Mouse (Mus musculus): ENCODE measurements at regions not wholly inside any gene's neighbourhood (a gene's known extent, or its start where the extent isn't known, plus 50 kb on each side); places are given as distances from the start of the nearest gene placed in this dataset.

DNA sequence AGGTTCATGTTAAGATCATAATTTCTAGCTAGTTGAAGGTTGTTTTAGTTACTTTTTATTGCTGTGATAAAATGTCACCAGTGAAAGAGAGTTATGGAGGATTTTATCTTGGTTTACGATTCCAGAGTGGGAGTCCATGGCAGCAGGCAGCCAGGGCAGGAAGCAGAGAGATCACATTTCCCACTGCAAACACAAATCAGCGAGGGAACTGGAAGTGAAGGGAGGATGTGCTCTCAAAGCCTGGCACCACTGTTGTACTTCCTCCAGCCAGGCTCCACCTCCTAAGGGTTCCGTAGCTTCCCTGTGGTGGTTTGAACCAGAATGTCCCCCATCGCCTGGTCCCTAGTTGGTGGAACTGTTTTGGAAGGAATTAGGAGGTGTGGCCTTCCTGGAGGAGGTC is 141.9 kb upstream of the Tsc22d1 start:
- Histone ChIP-seq H3K4me3 (no peak overlapping the region), H3K36me3 (no peaks in the 10 kb centered on the region), H3K27ac (ENCODE audit: poor library complexity, severe bottlenecking) (no peak overlapping the region), H3K4me1 (replicated peaks) (peaks cover 7% of the 10 kb centered on the region), H3K27me3 (replicated peaks) (no peaks in the 10 kb centered on the region), H3K9ac (no peak overlapping the region), H3K9me3 (replicated peaks) (0 out of 2 replicates have a peak, but pooled peaks cover 5% of the 10 kb centered on the region), H3K4me2 (no peak overlapping the region)
- no peak for ATAC-seq (ENCODE audit: insufficient number of reproducible peaks, low FRiP score)
- WGBS = 74% methylated on average over 4 of the region's 4 CpGs

DNA sequence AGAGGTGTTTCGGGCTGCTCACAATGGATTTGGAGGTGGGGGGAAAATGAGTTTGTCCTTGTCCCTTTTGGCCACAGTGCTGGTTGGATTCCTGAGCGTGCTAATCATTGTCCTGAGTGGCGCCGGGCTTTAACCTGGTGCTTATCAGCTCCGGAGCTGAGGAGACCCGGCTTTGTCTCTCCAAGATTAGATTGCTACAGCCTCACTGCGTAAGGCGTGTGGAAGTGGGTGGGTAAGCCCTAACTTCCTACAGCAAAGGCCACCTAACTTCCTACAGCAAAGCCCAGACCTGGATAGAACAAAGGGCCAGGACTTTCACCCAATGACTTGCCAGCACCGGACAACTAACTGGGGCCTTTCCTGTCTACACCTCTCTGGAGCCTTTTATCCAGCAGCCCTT is 138.1 kb upstream of the Tsc22d1 start:
- ATAC-seq (ENCODE audit: insufficient number of reproducible peaks, low FRiP score) = no peak
- H3K4me3 ChIP-seq = no peak overlapping the region
- H3K9me3 ChIP-seq (replicated peaks) = 0 out of 2 replicates have a peak, but pooled peaks cover 7% of the 10 kb centered on the region
- H3K36me3 ChIP-seq = no peaks in the 10 kb centered on the region
- no peak overlapping the region for H3K9ac ChIP-seq
- H3K4me1 ChIP-seq (replicated peaks) = peaks cover 11% of the 10 kb centered on the region
- H3K27me3 ChIP-seq (replicated peaks) = no peaks in the 10 kb centered on the region
- 9% methylated on average over 9 of the region's 9 CpGs for WGBS
- H3K27ac ChIP-seq (ENCODE audit: poor library complexity, severe bottlenecking) = no peak overlapping the region; the same call in none of the 2 replicates
- H3K4me2 ChIP-seq = peak overlapping the region; percentile 10; the same call in 1 of the 2 replicates

DNA sequence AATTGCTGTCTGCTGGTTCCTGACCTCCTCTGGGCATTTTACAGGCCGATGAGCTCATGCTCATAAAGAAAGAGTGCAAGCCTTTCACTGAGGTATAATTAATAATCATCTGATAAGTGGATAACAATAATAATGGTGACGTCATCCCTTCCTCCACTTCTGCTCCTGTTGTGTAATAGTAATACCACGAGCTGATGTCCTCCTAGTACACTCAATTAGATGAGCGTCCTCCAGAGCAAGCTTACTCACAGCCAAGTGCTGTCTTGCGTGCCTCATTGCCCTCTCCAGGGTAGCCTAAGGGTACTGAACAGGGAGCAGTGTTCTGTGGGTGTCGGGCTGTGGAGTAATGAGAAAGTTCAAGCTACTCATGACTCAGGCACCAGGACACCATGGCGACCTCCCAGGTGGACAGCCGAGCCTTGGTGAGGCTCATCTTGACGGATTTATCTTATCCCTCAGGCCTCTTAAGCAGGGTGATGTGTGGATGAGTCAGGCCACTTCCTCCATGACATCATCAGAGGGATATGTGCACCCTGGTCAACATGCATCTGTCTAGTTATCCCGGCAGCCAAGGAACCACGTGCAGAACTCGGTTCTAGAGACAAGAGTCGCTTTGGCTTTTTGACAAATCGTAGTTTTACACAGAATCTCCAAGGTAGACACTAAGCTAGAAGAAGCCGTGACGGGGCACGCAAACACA is 135.9 kb upstream of the Tsc22d1 start:
- Histone ChIP-seq H3K4me1 (replicated peaks) (peaks cover 17% of the 10 kb centered on the region), H3K9ac (no peak overlapping the region), H3K4me2 (no peak overlapping the region), H3K27ac (ENCODE audit: poor library complexity, severe bottlenecking) (no peak overlapping the region), H3K36me3 (no peaks in the 10 kb centered on the region), H3K4me3 (no peak overlapping the region), H3K27me3 (replicated peaks) (no peaks in the 10 kb centered on the region), H3K9me3 (replicated peaks) (0 out of 2 replicates have a peak, but pooled peaks cover 3% of the 10 kb centered on the region)
- WGBS = 77% methylated on average over 17 of the region's 17 CpGs
- no peak for ATAC-seq (ENCODE audit: insufficient number of reproducible peaks, low FRiP score)

- ATAC-seq (ENCODE audit: insufficient number of reproducible peaks, low FRiP score) = no peak
- no peak overlapping the region for H3K27ac ChIP-seq (ENCODE audit: poor library complexity, severe bottlenecking)
Observed at GRCm38 (mm10) chr14:76279561-76279960, 135.2 kb upstream of the Tsc22d1 start.

DNA sequence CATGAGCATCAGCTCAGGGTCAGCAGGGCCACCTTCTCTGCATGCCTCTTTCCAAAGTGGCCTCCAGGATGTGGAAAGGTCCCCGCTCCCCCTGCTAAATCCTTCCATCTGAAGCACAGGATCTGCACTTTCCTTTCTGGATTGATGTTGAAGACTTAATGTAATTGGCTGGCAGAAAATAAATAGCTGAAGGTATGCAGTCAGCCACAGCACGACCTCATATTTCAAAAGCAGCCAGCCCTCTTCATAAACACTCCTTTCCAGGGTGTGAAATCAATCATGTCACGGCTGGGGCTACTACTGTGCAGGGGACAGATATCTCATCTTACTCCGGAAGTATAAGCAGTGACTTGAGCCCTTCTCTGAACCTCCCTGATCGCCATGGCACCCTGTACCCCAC is 132.9 kb upstream of the Tsc22d1 start:
- Histone ChIP-seq H3K36me3 (no peaks in the 10 kb centered on the region), H3K9me3 (replicated peaks) (0 out of 2 replicates have a peak, but pooled peaks cover 3% of the 10 kb centered on the region), H3K4me3 (no peak overlapping the region), H3K9ac (no peak overlapping the region), H3K27me3 (replicated peaks) (no peaks in the 10 kb centered on the region), H3K4me2 (no peak overlapping the region), H3K4me1 (replicated peaks) (peaks cover 10% of the 10 kb centered on the region), H3K27ac (ENCODE audit: poor library complexity, severe bottlenecking) (no peak overlapping the region)
- WGBS = 42% methylated on average over 5 of the region's 5 CpGs
- no peak for ATAC-seq (ENCODE audit: insufficient number of reproducible peaks, low FRiP score)

More at GRCm38 (mm10) chr14:76279561-76279960, 135.2 kb upstream of the Tsc22d1 start:
- Histone ChIP-seq H3K4me2 (no peak overlapping the region), H3K9me3 (replicated peaks) (0 out of 2 replicates have a peak, but pooled peaks cover 3% of the 10 kb centered on the region), H3K4me1 (replicated peaks) (peaks cover 17% of the 10 kb centered on the region), H3K9ac (no peak overlapping the region), H3K27me3 (replicated peaks) (no peaks in the 10 kb centered on the region), H3K4me3 (no peak overlapping the region), H3K36me3 (no peaks in the 10 kb centered on the region)
- 79% methylated on average over 19 of the region's 19 CpGs for WGBS

DNA sequence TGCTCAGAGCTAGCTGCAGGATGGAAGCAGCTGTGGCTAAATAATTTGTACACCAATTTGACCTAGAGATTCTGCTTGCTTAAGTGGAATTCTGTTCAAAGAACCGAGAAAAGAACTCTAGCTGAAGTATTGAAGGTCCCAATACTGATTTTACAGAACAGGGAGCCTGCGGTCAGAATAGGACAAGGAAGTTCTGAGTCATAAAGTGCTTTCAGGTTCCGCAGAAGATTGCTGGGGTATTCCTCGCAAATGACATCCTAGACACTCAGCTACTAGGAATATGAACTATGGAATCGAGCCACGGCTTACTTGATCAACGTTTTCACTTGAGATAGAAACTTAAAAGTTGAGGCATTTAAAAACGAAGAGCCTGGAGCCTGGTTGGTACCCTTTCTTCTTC is 127.0 kb upstream of the Tsc22d1 start:
- Histone ChIP-seq H3K9ac (no peak overlapping the region), H3K36me3 (no peaks in the 10 kb centered on the region), H3K4me2 (no peak overlapping the region), H3K27me3 (replicated peaks) (no peaks in the 10 kb centered on the region), H3K27ac (ENCODE audit: poor library complexity, severe bottlenecking) (no peak overlapping the region), H3K4me1 (replicated peaks) (no peaks in the 10 kb centered on the region), H3K4me3 (no peak overlapping the region), H3K9me3 (replicated peaks) (no peaks in the 10 kb centered on the region)
- ATAC-seq (ENCODE audit: insufficient number of reproducible peaks, low FRiP score) = no peak
- 81% methylated on average over 8 of the region's 8 CpGs for WGBS

GRCm38 (mm10) chr14:76290401-76291018 is 124.3 kb upstream of the Tsc22d1 start:
- no peak overlapping the region for H3K4me3 ChIP-seq
- H3K9ac ChIP-seq = no peak overlapping the region
- no peaks in the 10 kb centered on the region for H3K36me3 ChIP-seq
- 84% methylated on average over 9 of the region's 9 CpGs for WGBS
- H3K9me3 ChIP-seq (replicated peaks) = no peaks in the 10 kb centered on the region
- no peaks in the 10 kb centered on the region for H3K4me1 ChIP-seq (replicated peaks)
- H3K4me2 ChIP-seq = no peak overlapping the region
- no peaks in the 10 kb centered on the region for H3K27me3 ChIP-seq (replicated peaks)
- ATAC-seq (ENCODE audit: insufficient number of reproducible peaks, low FRiP score) = no peak
- no peak overlapping the region for H3K27ac ChIP-seq (ENCODE audit: poor library complexity, severe bottlenecking)

GRCm38 (mm10) chr14:76292211-76292610 is 122.5 kb upstream of the Tsc22d1 start:
- no peaks in the 10 kb centered on the region for H3K4me1 ChIP-seq (replicated peaks)
- WGBS = 38% methylated on average over 4 of the region's 4 CpGs

DNA sequence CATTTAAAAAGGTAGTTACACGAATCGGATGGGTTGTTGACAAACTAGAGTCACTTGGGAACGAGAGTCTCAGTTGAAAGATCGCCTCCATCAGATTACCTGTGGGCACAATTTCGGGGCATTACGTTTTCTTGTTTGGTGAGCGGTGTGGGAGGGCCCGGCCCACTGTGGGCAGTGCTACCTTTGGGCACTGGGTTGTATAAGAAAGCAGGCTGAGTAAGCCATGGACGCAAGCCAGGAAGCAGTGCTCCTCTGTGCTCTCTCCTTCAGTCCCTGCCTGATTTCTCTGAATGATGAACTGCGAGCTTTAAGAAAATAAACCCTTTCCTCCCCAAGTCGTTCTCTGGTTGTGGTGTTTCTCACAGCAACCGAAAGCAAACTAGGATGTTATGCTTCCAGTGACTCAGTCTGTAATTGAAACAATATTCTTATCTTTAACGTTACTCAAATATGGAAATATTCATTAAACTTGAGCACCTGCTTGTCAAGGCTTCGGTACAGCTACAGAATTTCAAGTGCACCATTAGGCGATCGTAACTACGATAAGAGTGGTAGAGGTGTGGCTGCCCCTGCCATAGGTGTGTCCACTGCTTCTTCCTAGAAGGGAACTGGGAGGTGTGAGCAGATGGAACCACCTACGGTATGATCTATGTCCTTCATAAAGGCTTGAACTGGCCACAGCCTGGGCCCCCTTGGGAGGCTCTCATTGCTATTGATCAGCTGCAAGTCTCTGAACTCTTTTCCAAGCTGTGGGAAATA is 119.2 kb upstream of the Tsc22d1 start:
- H3K4me3 ChIP-seq = no peak overlapping the region
- ATAC-seq (ENCODE audit: insufficient number of reproducible peaks, low FRiP score) = no peak
- 80% methylated on average over 18 of the region's 18 CpGs for WGBS
- no peak overlapping the region for H3K27ac ChIP-seq (ENCODE audit: poor library complexity, severe bottlenecking)
- no peaks in the 10 kb centered on the region for H3K27me3 ChIP-seq (replicated peaks)
- no peaks in the 10 kb centered on the region for H3K4me1 ChIP-seq (replicated peaks)
- no peak overlapping the region for H3K4me2 ChIP-seq
- no peak overlapping the region for H3K9ac ChIP-seq
- H3K36me3 ChIP-seq = no peaks in the 10 kb centered on the region
- no peaks in the 10 kb centered on the region for H3K9me3 ChIP-seq (replicated peaks)

More at GRCm38 (mm10) chr14:76292211-76292610, 122.5 kb upstream of the Tsc22d1 start:
- Histone ChIP-seq H3K27ac (ENCODE audit: poor library complexity, severe bottlenecking) (no peak overlapping the region), H3K9me3 (replicated peaks) (no peaks in the 10 kb centered on the region), H3K36me3 (no peaks in the 10 kb centered on the region), H3K4me3 (no peak overlapping the region), H3K9ac (no peak overlapping the region), H3K27me3 (replicated peaks) (no peaks in the 10 kb centered on the region), H3K4me2 (no peak overlapping the region)
- ATAC-seq (ENCODE audit: insufficient number of reproducible peaks, low FRiP score) = no peak

DNA sequence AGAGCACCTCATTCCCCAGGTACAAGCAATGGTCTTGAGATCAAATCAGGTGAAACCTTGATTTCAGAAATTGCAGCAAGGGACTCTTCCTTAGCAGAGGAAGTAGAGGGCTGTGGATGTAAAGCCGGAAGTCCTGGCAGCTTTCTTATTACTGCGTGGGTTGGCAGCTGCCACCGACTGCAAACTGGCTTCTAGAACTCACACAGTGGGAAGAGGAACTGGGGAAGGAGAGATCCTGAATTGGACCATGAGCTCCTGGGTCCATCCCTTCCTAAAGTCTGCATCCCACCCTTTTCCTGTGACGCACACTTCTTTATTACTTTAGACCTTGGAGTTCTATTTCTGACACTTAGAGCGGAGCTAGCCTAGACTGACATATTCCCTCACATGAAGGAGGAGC is 116.9 kb upstream of the Tsc22d1 start:
- Histone ChIP-seq H3K27ac (ENCODE audit: poor library complexity, severe bottlenecking) (no peak overlapping the region), H3K36me3 (no peaks in the 10 kb centered on the region), H3K4me3 (no peak overlapping the region), H3K9me3 (replicated peaks) (no peaks in the 10 kb centered on the region), H3K4me1 (replicated peaks) (peaks cover 9% of the 10 kb centered on the region), H3K9ac (no peak overlapping the region), H3K27me3 (replicated peaks) (no peaks in the 10 kb centered on the region), H3K4me2 (no peak overlapping the region)
- no peak for ATAC-seq (ENCODE audit: insufficient number of reproducible peaks, low FRiP score)
- 84% methylated on average over 5 of the region's 5 CpGs for WGBS

GRCm38 (mm10) chr14:76302322-76302991 is 112.3 kb upstream of the Tsc22d1 start:
- 41% methylated on average over 11 of the region's 11 CpGs for WGBS
- ATAC-seq (ENCODE audit: insufficient number of reproducible peaks, low FRiP score) = no peak
- no peak overlapping the region for H3K4me2 ChIP-seq

More at GRCm38 (mm10) chr14:76302322-76302991, 112.3 kb upstream of the Tsc22d1 start:
- Histone ChIP-seq H3K9me3 (replicated peaks) (no peaks in the 10 kb centered on the region), H3K4me3 (no peak overlapping the region), H3K27me3 (replicated peaks) (0 out of 2 replicates have a peak, but pooled peaks cover 4% of the 10 kb centered on the region), H3K4me1 (replicated peaks) (peaks cover 9% of the 10 kb centered on the region), H3K36me3 (no peaks in the 10 kb centered on the region), H3K9ac (no peak overlapping the region), H3K27ac (ENCODE audit: poor library complexity, severe bottlenecking) (no peak overlapping the region)

All from heart, embryonic 12.5 days (tissue).